Mouse (Mus musculus): Measurements from ENCODE around the gene Syn1.

DNA sequence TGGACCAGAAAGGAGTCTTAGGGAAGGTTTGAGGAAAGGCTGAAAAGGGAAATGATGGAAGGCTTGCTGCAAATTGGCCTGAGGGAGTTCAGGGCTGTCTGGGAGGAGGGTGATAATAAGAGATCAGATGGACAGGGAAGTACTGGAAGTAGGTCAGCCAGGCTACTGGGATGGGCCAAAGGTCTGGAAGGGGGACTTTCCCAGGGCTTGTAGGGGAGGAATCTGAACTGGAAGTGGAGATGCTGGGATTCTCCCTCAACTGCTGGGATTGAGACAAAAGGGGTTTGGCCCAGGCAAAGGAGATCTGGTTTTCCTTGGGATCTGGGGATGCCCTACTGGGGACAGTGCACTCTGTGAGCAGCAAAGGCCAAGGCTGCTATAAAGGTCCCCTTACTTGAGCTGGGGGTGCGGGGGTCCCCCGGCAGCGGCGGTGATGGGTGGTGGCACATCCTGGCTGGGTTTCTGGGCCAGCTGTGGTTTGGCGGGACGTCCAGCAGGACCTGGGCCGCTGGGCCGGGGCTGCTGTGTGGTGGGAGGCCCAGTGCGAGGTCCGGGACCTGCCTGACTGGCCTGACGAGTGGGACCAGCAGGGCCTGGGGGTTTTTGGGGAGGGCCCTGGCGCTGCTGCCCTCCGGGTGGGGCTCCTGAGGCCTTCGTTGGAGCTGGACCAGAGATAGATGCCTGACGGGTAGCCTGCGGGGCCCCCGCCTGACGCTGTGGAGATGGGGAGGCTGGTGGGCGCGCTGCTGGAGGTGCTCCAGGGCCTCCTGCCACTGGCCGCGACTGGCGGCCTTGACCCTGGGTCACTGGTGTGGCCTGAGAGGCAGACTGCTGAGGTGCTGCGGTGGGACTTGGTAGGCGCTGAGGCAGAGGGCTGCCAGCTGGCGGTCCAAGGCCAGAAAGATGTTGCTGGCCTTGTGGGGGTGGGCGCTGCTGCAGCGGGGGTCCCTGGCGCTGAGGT is 58.4 kb downstream of the Syn1 start:
- TF ChIP-seq CTCF (IDR thresholded peaks at IDR 0.05; ENCODE audit: low read depth): no peak
- TF ChIP-seq EP300 (IDR thresholded peaks at IDR 0.05; ENCODE audit: low read depth): no peak

Data from liver, postnatal 0 days (tissue).